Mouse (Mus musculus) thymus, postnatal 36 days (tissue): ENCODE measurements at regions not wholly inside any gene's neighbourhood (a gene's known extent, or its start where the extent isn't known, plus 50 kb on each side); places are given as distances from the start of the nearest gene placed in this dataset.

Experiments used
- DNase-seq, 2 experiments: peaks; one replicate each; pipeline ENCODE4 v3.0.0; 2022; ENCODE audit warnings: mixed read lengths in 2 of 2

GRCm38 (mm10) chr15:59784556-59784929 is 231.9 kb downstream of the 4933412E24Rik start:
- no peak for DNase-seq

GRCm38 (mm10) chr15:59783782-59784555 is 232.4 kb downstream of the 4933412E24Rik start:
- no peak for DNase-seq

GRCm38 (mm10) chr15:59783393-59783781 is 233.0 kb downstream of the 4933412E24Rik start:
- DNase-seq, result no peak

GRCm38 (mm10) chr15:59780506-59780905 is 235.9 kb downstream of the 4933412E24Rik start:
- no peak for DNase-seq

GRCm38 (mm10) chr15:59777307-59777871 is 239.0 kb downstream of the 4933412E24Rik start:
- DNase-seq, result no peak

- DNase-seq, result no peak
These were observed 240.6 kb downstream of the 4933412E24Rik start for GRCm38 (mm10) chr15:59775781-59776180.

- no peak for DNase-seq
These were observed 242.4 kb downstream of the 4933412E24Rik start for GRCm38 (mm10) chr15:59773983-59774382.

- no peak for DNase-seq
These were observed 243.8 kb downstream of the 4933412E24Rik start for GRCm38 (mm10) chr15:59772595-59772994.

- DNase-seq, result no peak
These were observed 254.4 kb downstream of the 4933412E24Rik start for GRCm38 (mm10) chr15:59762061-59762460.

GRCm38 (mm10) chr15:59760490-59760889 is 255.9 kb downstream of the 4933412E24Rik start:
- DNase-seq, result no peak

- no peak for DNase-seq
These were observed 256.8 kb downstream of the 4933412E24Rik start for GRCm38 (mm10) chr15:59759566-59759965.

GRCm38 (mm10) chr15:59758971-59759370 is 257.4 kb downstream of the 4933412E24Rik start:
- DNase-seq, result no peak

- DNase-seq, result no peak
These were observed 260.3 kb downstream of the 4933412E24Rik start for GRCm38 (mm10) chr15:59756141-59756540.

GRCm38 (mm10) chr15:59754906-59755305 is 261.5 kb downstream of the 4933412E24Rik start:
- no peak for DNase-seq

GRCm38 (mm10) chr15:59752277-59752676 is 264.1 kb downstream of the 4933412E24Rik start:
- no peak for DNase-seq

- no peak for DNase-seq
These were observed 270.1 kb downstream of the 4933412E24Rik start for GRCm38 (mm10) chr15:59746290-59746689.

GRCm38 (mm10) chr15:59744411-59744931 is 271.9 kb downstream of the 4933412E24Rik start:
- DNase-seq, result no peak

GRCm38 (mm10) chr15:59739197-59739596 is 277.2 kb downstream of the 4933412E24Rik start:
- no peak for DNase-seq

GRCm38 (mm10) chr15:59737247-59737646 is 279.2 kb downstream of the 4933412E24Rik start:
- DNase-seq, result no peak

- no peak for DNase-seq
These were observed 282.0 kb downstream of the 4933412E24Rik start for GRCm38 (mm10) chr15:59734376-59734775.

- DNase-seq, result no peak
These were observed 282.5 kb downstream of the 4933412E24Rik start for GRCm38 (mm10) chr15:59733932-59734331.

- DNase-seq, result no peak
These were observed 283.2 kb downstream of the 4933412E24Rik start for GRCm38 (mm10) chr15:59733031-59733810.

- no peak for DNase-seq
These were observed 285.3 kb downstream of the 4933412E24Rik start for GRCm38 (mm10) chr15:59731129-59731528.
